9 mouse cellular contexts compared by ENCODE assay signal in the genomic region with DNA sequence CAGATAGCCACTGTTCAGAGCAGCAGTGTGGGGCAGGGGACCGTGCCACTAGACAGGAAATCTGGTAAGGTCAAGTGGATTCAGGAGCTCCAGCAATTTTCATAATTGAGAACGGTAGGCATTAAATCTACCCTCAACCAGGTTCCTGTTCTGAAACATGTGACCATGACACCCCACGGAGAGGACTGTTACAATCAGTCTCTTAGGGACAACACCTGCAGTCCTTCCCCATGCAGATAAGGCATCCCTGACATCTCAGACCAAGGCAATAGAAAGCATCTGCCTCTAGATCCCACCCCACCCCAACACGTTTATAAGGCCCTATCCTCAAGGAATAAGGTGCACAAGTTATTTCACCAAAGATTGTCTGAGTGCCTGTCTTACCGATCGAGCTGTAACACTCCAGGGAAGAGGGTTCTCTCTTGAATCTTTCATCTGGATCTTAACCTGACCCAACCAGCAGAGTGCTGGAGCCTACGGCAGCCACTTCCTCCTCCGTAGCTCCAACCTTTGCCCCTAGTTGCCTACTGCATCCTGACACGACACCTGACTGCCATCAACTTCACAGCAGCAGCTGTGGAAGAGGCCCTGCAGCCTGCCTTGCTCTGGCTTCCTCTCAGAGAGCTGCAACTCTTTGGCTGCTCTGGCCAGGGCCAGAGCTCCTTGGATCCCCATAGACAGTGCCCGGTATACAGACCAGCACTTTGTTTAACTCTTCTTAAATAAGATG. TPM values are rescaled to one million over a fixed set of nuclear protein-coding genes. Genes with fewer than 3 reads are reported as not detected.
DNase-seq lines count a peak whose midpoint lies in the region; ATAC-seq lines count a peak whose summit lies in the region.
"Had no signal": no experiment of that assay in that cellular context is flagged by ENCODE, and none has a peak within 500 bp of the region (broad histone marks: within the 10 kb centered on the region; RNA-seq: fewer than 3 reads in every experiment).

No protein-coding gene starts in this region.

- peak overlapping the region; percentile 5; the same call in 1 of the 2 replicates for H3K9ac ChIP-seq in liver, embryonic 11.5 days (ENCODE audit: low read depth, low read length)
- H3K9ac ChIP-seq in hindbrain, embryonic 11.5 days (ENCODE audit: low read depth, low read length) = no peak overlapping the region

- no peaks in the 10 kb centered on the region for H3K27me3 ChIP-seq in liver, embryonic 11.5 days (replicated peaks; ENCODE audit: control insufficient read depth, insufficient read depth, low read length)
- no peaks in the 10 kb centered on the region for H3K27me3 ChIP-seq in hindbrain, embryonic 11.5 days (ENCODE audit: control insufficient read depth, insufficient read depth, low read length)
- H3K27me3 ChIP-seq in midbrain, embryonic 10.5 days (ENCODE audit: low read depth, poor library complexity, severe bottlenecking) = no peaks in the 10 kb centered on the region

- H3K27ac ChIP-seq in liver, embryonic 11.5 days (ENCODE audit: low read depth, low read length) = no peak overlapping the region; the same call in 1 of the 2 replicates
- H3K27ac ChIP-seq in hindbrain, embryonic 11.5 days (ENCODE audit: low read depth, low read length) = 0 out of 2 replicates have a peak overlapping the region, but pooled peaks have one; percentile 18
- H3K27ac ChIP-seq in midbrain, embryonic 10.5 days (replicated peaks) = peak overlapping the region; percentile 78; the same call in 1 of the 2 replicates
- H3K27ac ChIP-seq: macrophage had no signal

- no peaks in the 10 kb centered on the region for H3K36me3 ChIP-seq in liver, embryonic 11.5 days (ENCODE audit: control insufficient read depth, insufficient read depth, low read length)
- H3K36me3 ChIP-seq in hindbrain, embryonic 11.5 days (ENCODE audit: control insufficient read depth, insufficient read depth, low read length) = no peaks in the 10 kb centered on the region
- no peaks in the 10 kb centered on the region for H3K36me3 ChIP-seq in midbrain, embryonic 10.5 days

- no peaks in the 10 kb centered on the region; the same call in 1 of the 2 replicates for H3K9me3 ChIP-seq in liver, embryonic 11.5 days (ENCODE audit: control insufficient read depth, low read length)
- no peaks in the 10 kb centered on the region for H3K9me3 ChIP-seq in hindbrain, embryonic 11.5 days (ENCODE audit: control insufficient read depth, low read length)
- no peaks in the 10 kb centered on the region for H3K9me3 ChIP-seq in midbrain, embryonic 10.5 days (replicated peaks)

- H3K4me3 ChIP-seq in liver, embryonic 11.5 days (ENCODE audit: low read depth, low read length) = no peak overlapping the region
- H3K4me3 ChIP-seq in hindbrain, embryonic 11.5 days (ENCODE audit: low read depth, low read length) = no peak overlapping the region
- no peak overlapping the region for H3K4me3 ChIP-seq in midbrain, embryonic 10.5 days

- WGBS in liver, embryonic 11.5 days = 56% methylated on average over 10 of the region's 10 CpGs
- 75% methylated on average over 10 of the region's 10 CpGs for WGBS in hindbrain, embryonic 11.5 days
- WGBS in midbrain, embryonic 10.5 days = 84% methylated on average over 10 of the region's 10 CpGs

- no peak overlapping the region for H3K4me2 ChIP-seq in liver, embryonic 11.5 days
- no peak overlapping the region for H3K4me2 ChIP-seq in hindbrain, embryonic 11.5 days (replicated peaks; ENCODE audit: low read depth, low read length)

- ATAC-seq in liver, embryonic 11.5 days (replicated peaks; ENCODE audit: low FRiP score) = peak; percentile 68
- no peak for ATAC-seq in hindbrain, embryonic 11.5 days (ENCODE audit: low FRiP score)

- DNase-seq in liver, embryonic 11.5 days (ENCODE audit: low spot score) = no peak
- no peak for DNase-seq in liver
- DNase-seq in hindbrain, embryonic 11.5 days (ENCODE audit: low spot score) = no peak
- DNase-seq in midbrain, embryonic 10.5 days (ENCODE audit: low spot score) = no peak
- DNase-seq in thymus, postnatal 14 days = peak; percentile 68
- no peak for DNase-seq in testis, postnatal 14 days (ENCODE audit: low spot score)
- no peak for DNase-seq in spleen, postnatal 10 days (ENCODE audit: low spot score in 2 of 2)
- no peak for DNase-seq in layer of hippocampus, adult 9-10 months (ENCODE audit: low spot score)

- H3K4me1 ChIP-seq in liver, embryonic 11.5 days (replicated peaks; ENCODE audit: control insufficient read depth, insufficient read depth, low read length) = peaks cover 18% of the 10 kb centered on the region
- H3K4me1 ChIP-seq in hindbrain, embryonic 11.5 days (replicated peaks; ENCODE audit: control insufficient read depth, insufficient read depth, low read length) = 0 out of 2 replicates have a peak, but pooled peaks cover 2% of the 10 kb centered on the region
- H3K4me1 ChIP-seq in midbrain, embryonic 10.5 days = peaks cover 25% of the 10 kb centered on the region

RNA-seq across cellular contexts. Expression of a gene that starts 50.2 kb away (rescaled TPM):
- polyA plus RNA-seq in liver, embryonic 11.5 days (2014; fragmentation: Nextera tagmentation; extraction: Ambion mirVana) = 12.6 and 12.8 TPM in 2 replicates
- 13.9 and 15.8 TPM in 2 replicates for polyA plus RNA-seq in hindbrain, embryonic 11.5 days (2014; fragmentation: Nextera tagmentation; extraction: Ambion mirVana)
- 17.6 and 26.2 TPM in 2 replicates for polyA plus RNA-seq in midbrain, embryonic 10.5 days (2016; fragmentation: Nextera tagmentation; extraction: Ambion mirVana)

RNA-seq across cellular contexts. Expression of a gene that starts 50.6 kb away (rescaled TPM):
- polyA plus RNA-seq in liver, embryonic 11.5 days (2014; fragmentation: Nextera tagmentation; extraction: Ambion mirVana) = 1.3 and 1.6 TPM in 2 replicates
- polyA plus RNA-seq in hindbrain, embryonic 11.5 days (2014; fragmentation: Nextera tagmentation; extraction: Ambion mirVana) = 6.6 and 7.0 TPM in 2 replicates
- 1.7 and 1.8 TPM in 2 replicates for polyA plus RNA-seq in midbrain, embryonic 10.5 days (2016; fragmentation: Nextera tagmentation; extraction: Ambion mirVana)
- polyA plus RNA-seq: macrophage had no signal
